Mouse (Mus musculus): ENCODE measurements around the gene Fam98a. TPM values are rescaled to one million over a fixed set of nuclear protein-coding genes. Genes with fewer than 3 reads are reported as not detected.

Gene Fam98a
- polyA plus RNA-seq, 1 experiment = 6.1 TPM

DNA sequence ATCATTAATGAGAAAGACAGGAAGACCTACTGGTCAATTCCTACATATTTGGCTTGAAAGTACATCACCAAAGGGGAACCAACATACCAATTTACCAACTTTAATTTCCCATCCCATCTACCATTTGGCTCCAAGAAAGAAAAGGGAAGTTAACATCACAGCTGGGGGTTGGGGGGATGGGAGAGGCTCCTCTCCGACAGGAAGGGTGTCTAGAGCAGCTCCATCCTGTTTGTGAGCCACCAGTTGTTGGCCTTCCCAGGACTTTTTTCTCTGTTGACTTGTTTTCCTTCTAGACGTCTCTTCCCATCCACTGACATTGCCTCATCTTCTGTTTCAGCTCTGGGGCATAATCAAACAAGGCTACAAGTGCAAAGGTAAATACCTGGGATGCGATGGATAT is 27.9 kb downstream of the Fam98a start:
- TF ChIP-seq POLR2A (IDR thresholded peaks at IDR 0.05; ENCODE audit: low read depth, low read length) = no peak
- TF ChIP-seq CTCF (IDR thresholded peaks at IDR 0.05; ENCODE audit: extremely low read depth, insufficient read depth, insufficient read length, insufficient replicate concordance) = no peak
- peaks cover 5% of the 10 kb centered on the region for H3K36me3 ChIP-seq (ENCODE audit: control insufficient read depth, insufficient read depth, low read length)
- peaks cover 15% of the 10 kb centered on the region; the same call in 1 of the 2 replicates for H3K4me1 ChIP-seq (ENCODE audit: control insufficient read depth, insufficient read depth, insufficient read length)
- no peak overlapping the region for H3K4me3 ChIP-seq (ENCODE audit: extremely low read depth, insufficient read depth, insufficient read length)
- DNase-seq (ENCODE audit: low read depth in 1 of 2, low spot score in 2 of 2) = peak in 1 of 2 experiments; percentile 26
- WGBS = 35% methylated on average over 3 of the region's 3 CpGs
- no peaks in the 10 kb centered on the region for H3K27me3 ChIP-seq (ENCODE audit: control insufficient read depth, insufficient read depth, low read length)
- H3K27ac ChIP-seq (ENCODE audit: insufficient read depth, low read length) = no peak overlapping the region

DNA sequence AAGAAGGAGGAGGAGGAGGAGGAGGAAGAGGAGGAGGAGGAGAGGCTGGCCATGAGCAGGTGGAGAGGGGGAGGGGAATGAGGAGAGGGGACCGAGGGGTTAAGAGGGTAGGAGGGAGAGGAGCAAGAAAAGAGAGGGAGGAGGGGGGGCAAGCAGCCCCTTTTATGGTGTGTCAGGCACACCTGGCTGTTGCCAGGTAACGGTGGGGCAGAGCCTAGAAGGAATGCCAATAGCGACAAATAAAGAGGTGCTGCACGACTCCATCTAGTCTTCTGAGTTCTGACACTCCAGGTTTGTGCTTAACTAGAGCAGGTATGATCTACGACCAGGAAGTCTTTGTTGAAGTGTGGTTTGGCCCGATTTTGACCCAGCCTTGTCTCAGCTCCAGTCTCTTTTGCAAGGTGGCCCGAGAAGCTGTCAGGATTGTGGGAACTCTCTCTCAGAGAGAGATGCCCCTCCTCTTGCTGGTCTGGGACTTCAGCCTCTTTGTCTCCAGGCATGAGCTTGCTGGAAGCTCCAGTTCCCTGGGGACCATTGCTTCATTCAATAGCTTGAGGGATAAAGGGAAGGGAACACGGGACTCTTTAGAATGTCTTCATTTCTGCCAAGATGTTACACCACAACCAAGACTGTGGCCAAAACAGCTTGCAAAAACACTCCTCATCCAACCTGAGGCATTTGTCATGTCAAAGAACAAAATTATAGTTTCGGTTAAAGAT is 29.2 kb downstream of the Fam98a start:
- no peak for DNase-seq (ENCODE audit: low read depth in 1 of 2, low spot score in 2 of 2)
- 49% methylated on average over 9 of the region's 9 CpGs for WGBS
- H3K27ac ChIP-seq (ENCODE audit: insufficient read depth, low read length) = no peak overlapping the region; the same call in 1 of the 2 replicates

DNA sequence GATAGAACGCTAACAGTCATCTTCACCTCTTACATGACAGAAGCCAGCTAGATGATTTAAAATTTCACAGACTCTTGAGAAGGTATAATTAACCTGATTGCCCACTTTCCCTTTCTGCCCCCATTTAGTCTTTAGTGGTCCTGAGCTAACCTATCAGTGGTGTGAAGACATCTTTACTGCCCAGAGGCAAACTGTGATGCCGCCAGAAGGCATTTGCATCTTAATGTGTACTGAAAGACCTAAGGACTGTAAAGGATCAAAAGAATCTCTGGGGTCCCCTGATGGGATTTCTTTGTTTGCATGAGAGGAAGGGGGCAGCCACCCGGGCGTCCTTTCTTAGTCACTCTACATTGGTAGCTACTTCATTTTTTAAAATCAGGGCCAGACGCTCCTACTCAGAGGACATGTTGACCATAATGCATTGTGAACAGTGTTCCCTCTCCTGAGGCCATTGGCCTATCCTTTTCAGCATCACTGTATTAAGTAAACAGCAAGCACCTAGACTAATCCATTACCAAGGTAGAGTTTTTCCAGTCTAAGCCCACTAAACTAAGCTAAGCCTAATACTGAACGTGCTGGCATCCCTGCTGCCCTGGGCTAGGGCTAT is 30.4 kb downstream of the Fam98a start:
- no peaks in the 10 kb centered on the region for H3K27me3 ChIP-seq (ENCODE audit: control insufficient read depth, insufficient read depth, low read length)
- H3K27ac ChIP-seq (ENCODE audit: insufficient read depth, low read length) = no peak overlapping the region
- peaks cover 21% of the 10 kb centered on the region; the same call in 1 of the 2 replicates for H3K4me1 ChIP-seq (ENCODE audit: control insufficient read depth, insufficient read depth, insufficient read length)
- 85% methylated on average over 6 of the region's 6 CpGs for WGBS
- no peak overlapping the region for H3K4me3 ChIP-seq (ENCODE audit: extremely low read depth, insufficient read depth, insufficient read length)
- DNase-seq (ENCODE audit: low read depth in 1 of 2, low spot score in 2 of 2) = no peak
- no peak for TF ChIP-seq CTCF (IDR thresholded peaks at IDR 0.05; ENCODE audit: extremely low read depth, insufficient read depth, insufficient read length, insufficient replicate concordance)
- no peak for TF ChIP-seq POLR2A (IDR thresholded peaks at IDR 0.05; ENCODE audit: low read depth, low read length)
- H3K36me3 ChIP-seq (ENCODE audit: control insufficient read depth, insufficient read depth, low read length) = peaks cover 5% of the 10 kb centered on the region

More for the DNA sequence above, 29.2 kb downstream of the Fam98a start:
- Histone ChIP-seq H3K36me3 (ENCODE audit: control insufficient read depth, insufficient read depth, low read length) (peaks cover 5% of the 10 kb centered on the region), H3K4me3 (ENCODE audit: extremely low read depth, insufficient read depth, insufficient read length) (no peak overlapping the region), H3K4me1 (ENCODE audit: control insufficient read depth, insufficient read depth, insufficient read length) (peaks cover 21% of the 10 kb centered on the region; the same call in 1 of the 2 replicates), H3K27me3 (ENCODE audit: control insufficient read depth, insufficient read depth, low read length) (no peaks in the 10 kb centered on the region)
- TF ChIP-seq POLR2A (IDR thresholded peaks at IDR 0.05; ENCODE audit: low read depth, low read length) = no peak
- TF ChIP-seq CTCF (IDR thresholded peaks at IDR 0.05; ENCODE audit: extremely low read depth, insufficient read depth, insufficient read length, insufficient replicate concordance) = no peak

DNA sequence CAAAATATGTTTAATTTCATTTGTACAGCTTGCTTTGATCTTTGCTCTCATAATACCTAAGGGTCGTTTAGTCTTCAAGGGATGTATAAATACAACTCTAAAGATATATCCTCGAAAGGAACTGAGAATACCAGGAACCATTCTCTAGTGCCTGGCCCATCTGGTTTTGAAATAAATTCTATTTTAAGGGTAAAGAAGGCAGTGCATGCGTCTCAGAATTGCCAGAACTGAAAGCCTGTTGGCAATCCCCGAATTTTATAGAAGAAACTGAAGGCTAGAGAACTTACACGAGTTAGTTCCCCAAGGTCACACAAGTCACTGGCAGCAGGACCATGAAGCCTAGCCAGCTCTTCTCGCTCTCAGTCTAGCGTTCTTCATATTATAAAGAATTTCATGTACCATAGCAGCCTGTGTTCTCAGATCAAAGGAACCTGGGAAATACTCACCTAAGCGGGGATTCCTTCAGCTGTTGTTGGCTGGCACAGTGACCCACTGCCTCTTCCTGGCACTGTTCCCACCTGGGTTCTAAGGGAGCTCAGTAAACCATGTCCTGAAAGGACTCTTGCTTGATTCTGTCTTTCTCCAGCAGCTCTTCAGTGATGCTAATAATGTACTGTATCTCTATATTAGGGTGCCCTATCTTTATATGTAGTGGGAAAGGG is 32.4 kb downstream of the Fam98a start:
- whole genome bisulfite sequencing = 52% methylated on average over 8 of the region's 8 CpGs
- Histone ChIP-seq H3K4me3 (ENCODE audit: extremely low read depth, insufficient read depth, insufficient read length) (no peak overlapping the region), H3K36me3 (ENCODE audit: control insufficient read depth, insufficient read depth, low read length) (peaks cover 4% of the 10 kb centered on the region), H3K27ac (ENCODE audit: insufficient read depth, low read length) (no peak overlapping the region; the same call in 1 of the 2 replicates), H3K27me3 (ENCODE audit: control insufficient read depth, insufficient read depth, low read length) (no peaks in the 10 kb centered on the region), H3K4me1 (ENCODE audit: control insufficient read depth, insufficient read depth, insufficient read length) (peaks cover 21% of the 10 kb centered on the region; the same call in 1 of the 2 replicates)
- TF ChIP-seq CTCF (IDR thresholded peaks at IDR 0.05; ENCODE audit: extremely low read depth, insufficient read depth, insufficient read length, insufficient replicate concordance) = no peak
- no peak for TF ChIP-seq POLR2A (IDR thresholded peaks at IDR 0.05; ENCODE audit: low read depth, low read length)
- DNase-seq (ENCODE audit: low read depth in 1 of 2, low spot score in 2 of 2) = no peak

DNA sequence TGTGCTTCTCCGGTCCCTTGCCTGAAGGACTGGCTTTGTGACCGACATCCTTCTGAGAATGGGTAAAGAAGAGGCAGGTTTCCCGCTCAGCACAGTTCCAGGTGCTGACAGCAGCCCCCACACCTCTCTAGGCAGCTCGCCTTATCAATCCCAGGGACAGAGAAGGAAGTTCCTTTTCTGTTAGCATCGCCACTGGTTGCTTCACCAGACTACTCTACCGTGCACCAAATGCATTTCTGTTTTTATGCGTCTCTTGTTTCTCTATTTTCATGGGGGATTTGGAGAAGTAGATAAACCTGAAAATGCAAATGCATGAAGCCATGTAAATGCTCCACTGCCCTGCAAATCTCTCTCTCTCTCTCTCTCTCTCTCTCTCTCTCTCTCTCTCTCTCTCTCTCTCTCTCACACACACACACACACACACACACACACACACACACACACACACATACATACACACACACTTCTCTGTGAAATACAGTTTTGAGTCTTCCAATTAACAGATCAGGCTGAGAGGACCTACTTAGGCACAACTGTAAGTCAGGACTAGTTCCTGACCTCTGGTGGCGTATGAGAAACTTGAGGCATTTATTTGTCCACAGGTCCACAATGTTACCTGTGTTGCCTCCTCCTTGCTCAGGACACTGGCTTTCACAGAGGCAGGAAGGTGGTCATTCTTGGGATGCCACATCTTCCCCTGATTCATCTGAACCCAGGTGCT is 33.4 kb downstream of the Fam98a start:
- DNase-seq (ENCODE audit: low read depth in 1 of 2, low spot score in 2 of 2) = peak; percentile 38 to 70
- H3K27me3 ChIP-seq (ENCODE audit: control insufficient read depth, insufficient read depth, low read length) = no peaks in the 10 kb centered on the region
- WGBS = 24% methylated on average over 8 of the region's 8 CpGs

DNA sequence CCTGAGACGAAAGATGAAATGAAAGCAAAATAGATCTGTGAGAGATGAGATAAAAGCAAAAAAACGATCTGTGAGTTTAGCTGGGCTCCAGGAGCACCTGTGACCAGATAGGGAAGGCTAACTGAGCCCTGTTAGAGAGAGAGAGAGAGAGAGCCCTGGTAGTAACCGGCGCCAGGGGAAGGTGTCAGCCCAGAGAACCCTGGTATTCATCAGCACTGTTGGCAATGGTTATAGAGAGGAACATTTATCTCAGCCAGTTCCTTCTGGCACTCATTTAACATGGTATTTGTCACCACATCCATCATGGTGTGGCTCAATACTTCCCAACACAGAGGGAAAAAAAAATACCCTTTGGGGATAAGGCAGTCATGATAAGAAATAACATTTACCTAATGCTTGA is 35.2 kb downstream of the Fam98a start:
- Histone ChIP-seq H3K4me1 (ENCODE audit: control insufficient read depth, insufficient read depth, insufficient read length) (peaks cover 13% of the 10 kb centered on the region; the same call in 1 of the 2 replicates), H3K27me3 (ENCODE audit: control insufficient read depth, insufficient read depth, low read length) (no peaks in the 10 kb centered on the region), H3K36me3 (ENCODE audit: control insufficient read depth, insufficient read depth, low read length) (peaks cover 11% of the 10 kb centered on the region; the same call in 1 of the 2 replicates), H3K27ac (ENCODE audit: insufficient read depth, low read length) (no peak overlapping the region), H3K4me3 (ENCODE audit: extremely low read depth, insufficient read depth, insufficient read length) (no peak overlapping the region)
- DNase-seq (ENCODE audit: low read depth in 1 of 2, low spot score in 2 of 2) = no peak
- 72% methylated on average over 4 of the region's 4 CpGs for WGBS
- TF ChIP-seq CTCF (IDR thresholded peaks at IDR 0.05; ENCODE audit: extremely low read depth, insufficient read depth, insufficient read length, insufficient replicate concordance) (no peak), POLR2A (IDR thresholded peaks at IDR 0.05; ENCODE audit: low read depth, low read length) (no peak)

More for the DNA sequence above, 33.4 kb downstream of the Fam98a start:
- Histone ChIP-seq H3K36me3 (ENCODE audit: control insufficient read depth, insufficient read depth, low read length) (peaks cover 4% of the 10 kb centered on the region; the same call in 1 of the 2 replicates), H3K4me3 (ENCODE audit: extremely low read depth, insufficient read depth, insufficient read length) (no peak overlapping the region), H3K27ac (ENCODE audit: insufficient read depth, low read length) (peak overlapping the region; percentile 91), H3K4me1 (ENCODE audit: control insufficient read depth, insufficient read depth, insufficient read length) (peaks cover 18% of the 10 kb centered on the region; the same call in 1 of the 2 replicates)
- TF ChIP-seq CTCF (IDR thresholded peaks at IDR 0.05; ENCODE audit: extremely low read depth, insufficient read depth, insufficient read length, insufficient replicate concordance) (no peak), POLR2A (IDR thresholded peaks at IDR 0.05; ENCODE audit: low read depth, low read length) (no peak)

All from spleen, adult 2 months (tissue).